Mouse (Mus musculus) thymus, adult 2 months (tissue): Measurements from ENCODE around the gene Hist3h2a. TPM values are rescaled to one million over a fixed set of nuclear protein-coding genes. Genes with fewer than 3 reads are reported as not detected.

Experiments used
- DNase-seq: peaks from one replicate; pipeline ENCODE4 v3.0.0; 2021
- H3K27ac ChIP-seq: fragments of 200-500 bp; 2 replicates; pipeline ENCODE4 v1.5.1; 2012; ENCODE audit warnings: low read length, control low read depth; ENCODE audit not compliant: control insufficient read depth, insufficient read depth
- H3K27me3 ChIP-seq: fragments of 200-500 bp; 2 replicates; pipeline ENCODE4 v1.6.1; 2012; ENCODE audit warnings: mild to moderate bottlenecking, low read length, moderate library complexity, mixed read lengths; ENCODE audit not compliant: control insufficient read depth, insufficient read depth
- H3K36me3 ChIP-seq: fragments of 200-500 bp; 2 replicates; pipeline ENCODE4 v1.6.1; 2012; ENCODE audit warnings: mild to moderate bottlenecking, low read length, moderate library complexity; ENCODE audit not compliant: control insufficient read depth, insufficient read depth
- H3K4me1 ChIP-seq: fragments of 200-500 bp; replicated peaks from 2 replicates; pipeline ENCODE4 v1.6.1; 2012; ENCODE audit warnings: low read length; ENCODE audit not compliant: control insufficient read depth, insufficient read depth
- H3K4me3 ChIP-seq: fragments of 200-500 bp; 2 replicates; pipeline ENCODE4 v1.5.1; 2012; ENCODE audit warnings: mild to moderate bottlenecking, low read length, control low read depth, moderate library complexity; ENCODE audit not compliant: control insufficient read depth, insufficient read depth
- CTCF ChIP-seq: fragments of 200-500 bp; IDR thresholded peaks from 2 replicates; pipeline ENCODE4 v1.5.1; 2012; ENCODE audit warnings: mild to moderate bottlenecking, control low read depth, low read length, moderate library complexity, borderline replicate concordance; ENCODE audit not compliant: control insufficient read depth, poor library complexity, insufficient read depth; ENCODE audit errors: extremely low read depth
- POLR2A ChIP-seq: fragments of 200-500 bp; IDR thresholded peaks from 2 replicates; pipeline ENCODE4 v1.6.1; 2012; ENCODE audit warnings: mild to moderate bottlenecking, low read length, control low read depth, moderate library complexity; ENCODE audit not compliant: control insufficient read depth, poor library complexity, insufficient read depth; ENCODE audit errors: extremely low read depth
- WGBS: fragments of 180-500 bp; shearing (Covaris S2); methylation state at CpG from one replicate; pipeline ENCODE4 v1.1.7; 2018; 5-methylcytosine and 5-hydroxymethylcytosine counted together
- polyA plus RNA-seq: library from polyadenylated mRNA; depleted of rRNA; stranded (reverse); fragments of >200 nt; gene quantifications from 2 replicates; pipeline ENCODE4 v1.2.3, GENCODE M21; 2012

Hist3h2a gene
- polyA plus RNA-seq, 1 experiment, result 45.9 TPM

GRCm38 (mm10) chr11:58981541-58982447, 27.3 kb downstream of the Hist3h2a start:
- Histone ChIP-seq H3K4me1 (peaks cover 57% of the 10 kb centered on the region), H3K36me3 (peaks cover 20% of the 10 kb centered on the region), H3K4me3 (peak overlapping the region; percentile 38), H3K27me3 (no peaks in the 10 kb centered on the region), H3K27ac (peak overlapping the region; percentile 95)
- DNase-seq, result peak; percentile 85
- TF ChIP-seq POLR2A, result peak; percentile 44; the same call in 1 of the 2 replicates
- TF ChIP-seq CTCF, result peak; percentile 82
- 5% methylated on average over 14 of the region's 14 CpGs for WGBS

- TF ChIP-seq CTCF (no peak), POLR2A (no peak)
- H3K4me1 ChIP-seq, result peaks cover 54% of the 10 kb centered on the region
- peak overlapping the region; percentile 38 for H3K4me3 ChIP-seq
- peak overlapping the region; percentile 95 for H3K27ac ChIP-seq
- 14% methylated on average over 18 of the region's 18 CpGs for WGBS
- peaks cover 25% of the 10 kb centered on the region for H3K36me3 ChIP-seq
- no peaks in the 10 kb centered on the region for H3K27me3 ChIP-seq
- DNase-seq, result peak; percentile 71
Measured at GRCm38 (mm10) chr11:58982471-58983097, 28.1 kb downstream of the Hist3h2a start.

- Histone ChIP-seq H3K4me3 (no peak overlapping the region), H3K27ac (peak overlapping the region; percentile 81), H3K27me3 (no peaks in the 10 kb centered on the region), H3K36me3 (peaks cover 37% of the 10 kb centered on the region), H3K4me1 (peaks cover 54% of the 10 kb centered on the region)
- WGBS, result 44% methylated on average over 6 of the region's 6 CpGs
- no peak for DNase-seq
- TF ChIP-seq CTCF, result no peak
Measured at GRCm38 (mm10) chr11:58983691-58984341, 29.3 kb downstream of the Hist3h2a start.

- Histone ChIP-seq H3K27ac (peak overlapping the region; percentile 9; the same call in 1 of the 2 replicates), H3K27me3 (no peaks in the 10 kb centered on the region), H3K4me3 (no peak overlapping the region), H3K4me1 (peaks cover 50% of the 10 kb centered on the region), H3K36me3 (peaks cover 44% of the 10 kb centered on the region)
- TF ChIP-seq POLR2A (no peak), CTCF (no peak)
- DNase-seq, result peak; percentile 36
- 41% methylated on average over 7 of the region's 7 CpGs for WGBS
Measured at GRCm38 (mm10) chr11:58984657-58985056, 30.2 kb downstream of the Hist3h2a start.

GRCm38 (mm10) chr11:58985299-58985917, 30.9 kb downstream of the Hist3h2a start:
- Histone ChIP-seq H3K27ac (no peak overlapping the region), H3K27me3 (no peaks in the 10 kb centered on the region), H3K4me3 (no peak overlapping the region), H3K36me3 (peaks cover 52% of the 10 kb centered on the region), H3K4me1 (peaks cover 43% of the 10 kb centered on the region)
- DNase-seq, result no peak
- TF ChIP-seq POLR2A (no peak), CTCF (no peak)
- WGBS, result 96% methylated on average over 3 of the region's 3 CpGs

- no peak for TF ChIP-seq POLR2A
- no peak for TF ChIP-seq CTCF
- Histone ChIP-seq H3K36me3 (peaks cover 57% of the 10 kb centered on the region), H3K27me3 (no peaks in the 10 kb centered on the region), H3K4me1 (peaks cover 14% of the 10 kb centered on the region), H3K27ac (no peak overlapping the region), H3K4me3 (no peak overlapping the region)
- DNase-seq, result no peak
- 96% methylated on average over 4 of the region's 4 CpGs for WGBS
Measured at GRCm38 (mm10) chr11:58989166-58989565, 34.7 kb downstream of the Hist3h2a start.

GRCm38 (mm10) chr11:58990141-58990540, 35.7 kb downstream of the Hist3h2a start:
- H3K4me3 ChIP-seq, result no peak overlapping the region
- no peak for DNase-seq
- no peak overlapping the region for H3K27ac ChIP-seq
- TF ChIP-seq CTCF, result no peak
- TF ChIP-seq POLR2A, result no peak
- 96% methylated on average over 17 of the region's 17 CpGs for WGBS
- no peaks in the 10 kb centered on the region for H3K27me3 ChIP-seq
- peaks cover 14% of the 10 kb centered on the region for H3K4me1 ChIP-seq
- peaks cover 53% of the 10 kb centered on the region for H3K36me3 ChIP-seq
